Mouse (Mus musculus): Measurements from ENCODE around the gene Rpl37. TPM values are rescaled to one million over a fixed set of nuclear protein-coding genes. Genes with fewer than 3 reads are reported as not detected.
A peak's percentile ranks its signal among the peaks of the same experiment; 100 is the strongest.

Gene Rpl37
- polyA plus RNA-seq, 1 experiment from 2014 or later = 520 TPM

DNA sequence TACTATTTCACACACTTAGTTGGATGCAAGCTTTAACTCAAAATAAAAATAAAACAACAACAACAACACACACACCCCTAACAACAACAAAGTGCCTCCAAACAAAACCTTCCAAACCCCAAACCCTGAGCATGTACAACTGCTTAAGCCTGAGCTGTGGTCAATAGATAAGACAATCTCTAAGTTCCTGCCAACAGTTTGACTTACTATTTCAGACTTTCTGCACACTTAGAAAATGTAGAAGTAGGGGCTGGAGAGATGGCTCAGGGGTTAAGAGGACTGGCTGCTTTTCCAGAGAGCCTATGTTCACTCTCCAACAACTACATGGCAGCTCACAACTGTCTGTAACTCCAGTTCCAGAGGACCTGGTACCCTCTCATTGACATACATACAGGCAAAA, 23.9 kb downstream of the Rpl37 start:
- H3K4me1 ChIP-seq (replicated peaks; ENCODE audit: control insufficient read depth, insufficient read depth, low read length) = 0 out of 2 replicates have a peak, but pooled peaks cover 4% of the 10 kb centered on the region
- H3K9me3 ChIP-seq (ENCODE audit: control insufficient read depth) = no peaks in the 10 kb centered on the region
- ATAC-seq = no peak
- H3K36me3 ChIP-seq (ENCODE audit: control insufficient read depth, insufficient read depth) = no peaks in the 10 kb centered on the region
- no peak overlapping the region for H3K27ac ChIP-seq (ENCODE audit: low read depth, low read length)
- TF ChIP-seq CTCF (IDR thresholded peaks at IDR 0.05; ENCODE audit: low read depth) = no peak
- H3K4me2 ChIP-seq (replicated peaks; ENCODE audit: low read depth) = no peak overlapping the region
- H3K9ac ChIP-seq (ENCODE audit: low read depth, low read length) = no peak overlapping the region
- H3K4me3 ChIP-seq (ENCODE audit: low read depth, low read length) = no peak overlapping the region
- H3K27me3 ChIP-seq (replicated peaks; ENCODE audit: control insufficient read depth, insufficient read depth, low read length) = no peaks in the 10 kb centered on the region

DNA sequence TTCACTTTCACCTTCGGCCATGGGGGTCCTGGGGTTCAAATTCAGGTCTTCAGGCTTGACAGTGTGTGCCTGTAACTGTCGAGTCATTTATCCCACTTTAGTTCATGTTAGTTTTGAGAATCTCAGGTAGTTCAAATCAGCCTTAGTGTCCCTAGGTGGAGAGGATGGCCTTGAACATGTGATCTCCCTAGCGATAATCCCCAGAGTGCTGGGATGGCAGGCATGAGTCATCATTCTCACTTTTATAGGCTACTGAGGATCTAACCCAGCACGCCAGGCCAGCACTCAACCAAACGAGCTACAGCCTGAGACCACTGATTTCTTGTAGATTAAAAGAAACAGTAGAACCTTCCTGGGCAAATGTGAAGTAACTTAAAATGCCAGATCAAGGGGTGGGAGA, 25.6 kb downstream of the Rpl37 start:
- 0 out of 2 replicates have a peak, but pooled peaks cover 6% of the 10 kb centered on the region for H3K4me1 ChIP-seq (replicated peaks; ENCODE audit: control insufficient read depth, insufficient read depth, low read length)
- H3K4me2 ChIP-seq (replicated peaks; ENCODE audit: low read depth) = no peak overlapping the region
- no peaks in the 10 kb centered on the region for H3K9me3 ChIP-seq (ENCODE audit: control insufficient read depth)
- no peak for ATAC-seq
- H3K27ac ChIP-seq (ENCODE audit: low read depth, low read length) = peak overlapping the region; percentile 46; the same call in 1 of the 2 replicates
- H3K4me3 ChIP-seq (ENCODE audit: low read depth, low read length) = no peak overlapping the region
- no peak for TF ChIP-seq CTCF (IDR thresholded peaks at IDR 0.05; ENCODE audit: low read depth)
- no peak overlapping the region for H3K9ac ChIP-seq (ENCODE audit: low read depth, low read length)
- WGBS = 43% methylated on average over 5 of the region's 5 CpGs
- no peaks in the 10 kb centered on the region for H3K27me3 ChIP-seq (replicated peaks; ENCODE audit: control insufficient read depth, insufficient read depth, low read length)
- no peaks in the 10 kb centered on the region for H3K36me3 ChIP-seq (ENCODE audit: control insufficient read depth, insufficient read depth)

DNA sequence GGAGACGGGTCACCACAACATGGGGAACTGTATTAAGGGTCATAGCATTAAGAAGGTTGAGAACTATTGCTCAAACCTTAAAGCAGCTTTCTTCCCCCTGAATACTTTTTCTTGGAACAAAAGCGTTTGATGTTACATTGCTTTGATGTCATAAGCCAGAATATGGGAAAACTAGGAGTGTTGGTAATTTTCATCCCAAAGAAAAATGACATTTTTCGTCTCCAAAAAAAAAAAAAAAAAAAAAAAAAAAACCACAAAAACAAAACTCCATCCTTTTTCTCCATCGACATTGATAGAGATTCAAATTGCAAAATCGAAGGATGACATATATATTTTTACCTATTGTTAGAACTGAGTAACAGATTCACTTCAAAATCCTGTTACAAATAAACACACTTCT, 26.3 kb downstream of the Rpl37 start:
- Histone ChIP-seq H3K27ac (ENCODE audit: low read depth, low read length) (no peak overlapping the region), H3K9ac (ENCODE audit: low read depth, low read length) (no peak overlapping the region), H3K36me3 (ENCODE audit: control insufficient read depth, insufficient read depth) (no peaks in the 10 kb centered on the region), H3K9me3 (ENCODE audit: control insufficient read depth) (no peaks in the 10 kb centered on the region), H3K4me3 (ENCODE audit: low read depth, low read length) (no peak overlapping the region), H3K4me2 (replicated peaks; ENCODE audit: low read depth) (peak overlapping the region; percentile 86; the same call in 1 of the 2 replicates), H3K4me1 (replicated peaks; ENCODE audit: control insufficient read depth, insufficient read depth, low read length) (0 out of 2 replicates have a peak, but pooled peaks cover 6% of the 10 kb centered on the region), H3K27me3 (replicated peaks; ENCODE audit: control insufficient read depth, insufficient read depth, low read length) (no peaks in the 10 kb centered on the region)
- no peak for TF ChIP-seq CTCF (IDR thresholded peaks at IDR 0.05; ENCODE audit: low read depth)
- 63% methylated on average over 5 of the region's 5 CpGs for WGBS
- ATAC-seq = no peak

DNA sequence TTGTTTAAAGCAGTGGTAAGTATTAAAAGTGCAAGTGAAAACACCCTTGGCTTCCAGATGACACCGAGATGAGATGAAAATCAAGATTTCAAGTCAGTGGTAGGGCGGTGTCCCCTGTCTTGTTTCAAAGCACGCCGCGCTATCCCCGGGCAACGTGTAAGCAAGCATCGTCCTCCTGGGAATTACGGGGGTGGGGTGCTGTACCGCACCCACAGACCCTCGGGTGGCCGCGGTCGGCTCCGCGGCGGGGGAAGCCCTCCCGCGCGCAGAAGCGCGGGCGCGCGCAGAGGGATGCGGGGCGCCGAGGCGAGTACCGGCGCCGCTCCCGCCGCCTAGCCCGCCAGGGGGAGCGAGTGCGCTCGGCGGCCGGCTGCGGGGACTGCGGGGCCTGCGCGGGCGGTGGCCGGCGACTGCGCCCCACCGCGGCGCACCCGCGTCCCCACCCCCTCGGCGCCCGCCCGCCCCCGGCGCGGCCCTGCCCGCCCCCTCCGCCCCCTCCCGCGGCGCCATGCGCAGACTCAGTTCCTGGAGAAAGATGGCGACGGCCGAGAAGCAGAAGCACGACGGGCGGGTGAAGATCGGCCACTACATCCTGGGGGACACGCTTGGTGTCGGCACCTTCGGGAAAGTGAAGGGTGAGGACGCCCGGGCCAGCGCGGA, 27.0 kb downstream of the Rpl37 start, which contains the start of gene Prkaa1:
Prkaa1 (plus strand) TSS at position 501 of the 660 bp plus-strand sequence.
- peak; percentile 86 for ATAC-seq
- peak; percentile 60 for TF ChIP-seq CTCF (IDR thresholded peaks at IDR 0.05; ENCODE audit: low read depth)
- Histone ChIP-seq H3K4me2 (replicated peaks; ENCODE audit: low read depth) (peak within 1 kb of the TSS; percentile 86), H3K9ac (ENCODE audit: low read depth, low read length) (peak within 1 kb of the TSS; percentile 91), H3K4me3 (ENCODE audit: low read depth, low read length) (peak within 1 kb of the TSS; percentile 99), H3K36me3 (ENCODE audit: control insufficient read depth, insufficient read depth) (no peaks in the 10 kb centered on the region), H3K9me3 (ENCODE audit: control insufficient read depth) (no peaks in the 10 kb centered on the region), H3K4me1 (replicated peaks; ENCODE audit: control insufficient read depth, insufficient read depth, low read length) (peaks cover 9% of the 10 kb centered on the region; the same call in 1 of the 2 replicates), H3K27me3 (replicated peaks; ENCODE audit: control insufficient read depth, insufficient read depth, low read length) (no peaks in the 10 kb centered on the region), H3K27ac (ENCODE audit: low read depth, low read length) (peak within 1 kb of the TSS; percentile 80)
- WGBS = under 1% methylated on average over 73 of the region's 80 CpGs

DNA sequence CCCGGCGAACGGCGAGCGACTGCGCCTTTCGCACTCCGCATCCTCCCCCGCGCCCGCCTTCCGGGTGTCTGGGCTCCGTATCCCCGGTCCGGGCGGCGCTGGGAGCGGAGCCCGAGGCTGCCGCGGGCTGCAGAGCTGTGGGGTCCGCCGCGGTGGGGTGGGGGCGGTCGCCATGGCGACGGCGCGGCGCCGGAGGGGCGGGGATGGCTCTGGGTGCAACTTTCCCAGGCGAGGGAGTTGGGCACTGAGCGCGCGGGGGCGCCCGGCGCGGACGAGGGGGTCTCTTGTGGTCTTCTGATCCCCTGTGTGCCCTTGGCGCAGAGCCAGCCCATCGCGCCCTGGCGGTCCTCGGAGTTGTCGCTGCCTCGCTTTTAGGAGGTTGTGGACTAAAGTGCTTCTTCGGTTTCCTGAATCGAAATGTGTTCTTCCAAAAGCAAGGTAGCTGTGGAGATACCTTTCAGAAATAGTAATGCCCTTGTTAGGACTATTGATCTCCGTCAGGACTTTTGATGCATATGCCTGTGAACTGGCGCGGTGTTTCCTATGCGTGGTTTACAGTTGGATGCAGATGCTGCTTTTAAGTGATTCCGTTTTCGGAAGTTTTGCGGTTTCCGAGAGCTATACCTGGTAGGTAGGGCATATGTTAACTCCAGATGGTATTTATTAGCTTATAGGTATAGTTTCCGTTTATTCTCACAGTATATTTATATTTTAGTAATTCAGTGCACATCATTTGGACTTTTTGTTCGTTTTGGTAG, 27.8 kb downstream of the Rpl37 start:
- Histone ChIP-seq H3K27me3 (replicated peaks; ENCODE audit: control insufficient read depth, insufficient read depth, low read length) (no peaks in the 10 kb centered on the region), H3K4me1 (replicated peaks; ENCODE audit: control insufficient read depth, insufficient read depth, low read length) (peaks cover 12% of the 10 kb centered on the region; the same call in 1 of the 2 replicates), H3K9ac (ENCODE audit: low read depth, low read length) (peak overlapping the region; percentile 91), H3K36me3 (ENCODE audit: control insufficient read depth, insufficient read depth) (no peaks in the 10 kb centered on the region), H3K9me3 (ENCODE audit: control insufficient read depth) (no peaks in the 10 kb centered on the region), H3K27ac (ENCODE audit: low read depth, low read length) (peak overlapping the region; percentile 80), H3K4me3 (ENCODE audit: low read depth, low read length) (peak overlapping the region; percentile 99), H3K4me2 (replicated peaks; ENCODE audit: low read depth) (peak overlapping the region; percentile 86)
- WGBS = 1% methylated on average over 61 of the region's 61 CpGs
- peak; percentile 71 for ATAC-seq
- TF ChIP-seq CTCF (IDR thresholded peaks at IDR 0.05; ENCODE audit: low read depth) = peak; percentile 38

DNA sequence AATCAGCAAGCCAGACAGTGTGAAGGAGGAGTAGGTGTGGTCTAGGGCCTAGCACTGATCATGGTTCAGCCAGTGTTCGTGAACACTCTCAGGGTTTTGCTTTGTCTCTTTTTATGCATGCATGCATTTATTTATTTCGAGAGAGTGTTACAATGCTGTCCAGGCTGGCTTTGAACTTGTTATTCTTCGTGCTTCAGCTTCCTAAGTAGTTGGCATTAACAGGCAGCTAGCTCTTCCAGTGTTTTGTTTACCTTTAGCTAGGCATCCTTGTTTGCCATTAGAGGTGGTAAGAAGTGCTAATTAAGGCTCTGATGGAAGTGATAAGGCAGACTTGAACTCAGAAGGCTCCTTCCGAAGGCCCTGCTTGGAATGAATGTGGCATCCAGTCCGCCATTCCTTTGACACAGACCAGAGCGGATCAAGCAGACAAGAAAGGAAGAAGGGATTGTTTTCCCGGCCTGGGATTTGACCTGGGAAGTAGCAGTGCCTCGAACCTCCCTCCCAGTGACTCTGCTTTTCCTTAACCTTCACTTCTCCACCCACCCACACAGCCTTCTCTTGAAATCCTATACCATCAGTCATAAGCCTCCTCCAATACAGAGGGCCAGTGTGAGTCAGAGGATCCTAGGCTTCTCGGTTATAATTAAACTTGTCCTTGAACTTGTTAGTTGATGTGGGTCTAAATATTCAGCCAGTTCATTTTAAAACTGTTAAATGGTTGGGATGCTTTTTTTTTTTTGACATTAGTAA, 28.9 kb downstream of the Rpl37 start:
- TF ChIP-seq CTCF (IDR thresholded peaks at IDR 0.05; ENCODE audit: low read depth) = no peak
- no peak for ATAC-seq
- H3K27ac ChIP-seq (ENCODE audit: low read depth, low read length) = no peak overlapping the region
- H3K4me3 ChIP-seq (ENCODE audit: low read depth, low read length) = 0 out of 2 replicates have a peak overlapping the region, but pooled peaks have one; percentile 99
- no peaks in the 10 kb centered on the region for H3K36me3 ChIP-seq (ENCODE audit: control insufficient read depth, insufficient read depth)
- peaks cover 12% of the 10 kb centered on the region; the same call in 1 of the 2 replicates for H3K4me1 ChIP-seq (replicated peaks; ENCODE audit: control insufficient read depth, insufficient read depth, low read length)
- WGBS = 44% methylated on average over 9 of the region's 9 CpGs
- H3K4me2 ChIP-seq (replicated peaks; ENCODE audit: low read depth) = peak overlapping the region; percentile 86
- H3K9ac ChIP-seq (ENCODE audit: low read depth, low read length) = no peak overlapping the region
- no peaks in the 10 kb centered on the region for H3K27me3 ChIP-seq (replicated peaks; ENCODE audit: control insufficient read depth, insufficient read depth, low read length)
- H3K9me3 ChIP-seq (ENCODE audit: control insufficient read depth) = no peaks in the 10 kb centered on the region

Measured in intestine, postnatal 0 days (tissue).